Mouse (Mus musculus) heart, embryonic 14.5 days (tissue): ENCODE results near the gene Cadm3. TPM values are rescaled to one million over a fixed set of nuclear protein-coding genes. Genes with fewer than 3 reads are reported as not detected.
A peak's percentile ranks its signal among the peaks of the same experiment; 100 is the strongest.

Source experiments
- ATAC-seq: fragments of 200-750 bp; cut with Nextera tagmentation; 2 replicates; pipeline ENCODE4 v1.8.0; 2017; ENCODE audit warnings: low read depth, moderate TSS enrichment; ENCODE audit not compliant: insufficient number of reproducible peaks, insufficient read depth, low FRiP score
- H3K27ac ChIP-seq, 2 experiments: fragments of 200-500 bp in 1 of 2; fragments of 300-500 bp in 1 of 2; sonication (generic) in 1 of 2; replicated peaks in 1 of 2; 2 replicates each; pipeline ENCODE4 v1.5.1; 2012 to 2014; ENCODE audit warnings: low read depth in 2 of 2, low read length in 2 of 2, control low read depth in 1 of 2, mild to moderate bottlenecking in 1 of 2, mixed read lengths in 1 of 2; ENCODE audit not compliant: control insufficient read depth in 1 of 2, insufficient read depth in 1 of 2
- H3K27me3 ChIP-seq: fragments of 300-500 bp; sonication (generic); 2 replicates; pipeline ENCODE4 v1.6.1; 2014; ENCODE audit warnings: mild to moderate bottlenecking, low read length, control low read depth; ENCODE audit not compliant: control insufficient read depth, insufficient read depth
- H3K36me3 ChIP-seq: fragments of 300-500 bp; sonication (generic); 2 replicates; pipeline ENCODE4 v1.6.1; 2014; ENCODE audit warnings: mild to moderate bottlenecking, control low read depth, low read length, mixed read lengths; ENCODE audit not compliant: control insufficient read depth, insufficient read depth
- H3K4me1 ChIP-seq, 2 experiments: fragments of 200-500 bp in 1 of 2; fragments of 300-500 bp in 1 of 2; sonication (generic) in 1 of 2; 2 replicates each; pipeline ENCODE4 v1.6.1; 2012 to 2014; ENCODE audit warnings: low read length in 2 of 2, control low read depth in 1 of 2, mixed read lengths in 1 of 2; ENCODE audit not compliant: control insufficient read depth in 2 of 2, insufficient read depth in 2 of 2
- H3K4me2 ChIP-seq: fragments of 300-500 bp; sonication (generic); 2 replicates; pipeline ENCODE4 v1.6.1; 2014; ENCODE audit warnings: mild to moderate bottlenecking, low read length
- H3K4me3 ChIP-seq, 2 experiments: fragments of 200-500 bp in 1 of 2; fragments of 300-500 bp in 1 of 2; sonication (generic) in 1 of 2; 2 replicates each; pipeline ENCODE4 v1.5.1; 2012 to 2014; ENCODE audit warnings: low read length in 2 of 2, mild to moderate bottlenecking in 2 of 2, control low read depth in 1 of 2, low read depth in 1 of 2, moderate library complexity in 1 of 2; ENCODE audit not compliant: control insufficient read depth in 1 of 2, insufficient read depth in 1 of 2
- H3K9ac ChIP-seq: fragments of 300-500 bp; sonication (generic); 2 replicates; pipeline ENCODE4 v1.6.1; 2014; ENCODE audit warnings: mild to moderate bottlenecking, low read length
- H3K9me3 ChIP-seq: fragments of 300-500 bp; sonication (generic); 2 replicates; pipeline ENCODE4 v1.6.1; 2016; ENCODE audit warnings: low read length, control low read depth; ENCODE audit not compliant: control insufficient read depth
- WGBS: fragments of 180-500 bp; shearing (Covaris S2); extraction: QIAGEN DNeasy Blood & Tissue Kit; methylation state at CpG from one replicate; pipeline ENCODE4 v1.1.7; 2014; 5-methylcytosine and 5-hydroxymethylcytosine counted together
- polyA plus RNA-seq: library from polyadenylated mRNA; unstranded; fragments of >200 nt; fragmentation: Nextera tagmentation; extraction: Ambion mirVana; gene quantifications from 2 replicates; pipeline ENCODE4 v1.2.1, GENCODE M21; 2014

Gene Cadm3
- polyA plus RNA-seq = 1.0 and 1.1 TPM in 2 replicates

- no peak within 1 kb of the TSS for H3K27ac ChIP-seq
- no peaks in the 10 kb centered on the region for H3K36me3 ChIP-seq
- peaks cover 53% of the 10 kb centered on the region for H3K27me3 ChIP-seq
- ATAC-seq = no peak
- under 1% methylated on average over 27 of the region's 46 CpGs for WGBS
- H3K4me2 ChIP-seq = peak within 1 kb of the TSS; percentile 86
- peak within 1 kb of the TSS; percentile 13; the same call in 1 of the 2 replicates for H3K9ac ChIP-seq
- peaks cover 3 to 16% of the 10 kb centered on the region in 2 experiments; a peak in 3 of 4 replicates for H3K4me1 ChIP-seq
- peak within 1 kb of the TSS; percentile 42 to 52 for H3K4me3 ChIP-seq
- no peaks in the 10 kb centered on the region for H3K9me3 ChIP-seq
Measured at GRCm38 (mm10) chr1:173367356-173368046, at the start of gene Cadm3. Cadm3 (minus strand) TSS chr1:173367695.

DNA sequence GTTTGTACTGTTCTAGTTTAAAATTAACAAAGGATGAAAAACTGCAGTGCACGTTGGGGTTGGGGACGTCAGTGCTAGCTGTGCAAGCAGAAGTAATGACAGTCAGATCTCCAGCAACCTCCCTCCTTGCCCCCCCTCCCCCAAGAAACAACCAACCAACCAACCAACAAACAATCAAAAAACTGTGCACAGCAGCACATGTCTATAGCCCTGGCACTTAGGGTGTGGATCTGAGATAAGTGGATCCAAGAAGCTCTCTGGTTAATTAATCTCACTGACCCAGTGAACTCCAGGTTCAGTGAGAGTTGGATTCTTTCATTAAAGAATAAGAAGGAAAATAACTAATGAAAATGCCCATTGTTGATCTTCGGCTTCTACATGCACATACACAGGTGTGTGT is 47.1 kb upstream of the Cadm3 start:
- no peak overlapping the region for H3K4me3 ChIP-seq
- H3K9me3 ChIP-seq = 0 out of 2 replicates have a peak, but pooled peaks cover 2% of the 10 kb centered on the region
- no peaks in the 10 kb centered on the region for H3K36me3 ChIP-seq
- no peak overlapping the region for H3K4me2 ChIP-seq
- H3K27me3 ChIP-seq = no peaks in the 10 kb centered on the region
- no peak overlapping the region for H3K27ac ChIP-seq
- ATAC-seq = no peak
- no peaks in the 10 kb centered on the region for H3K4me1 ChIP-seq
- WGBS = 81% methylated on average over 3 of the region's 3 CpGs
- no peak overlapping the region for H3K9ac ChIP-seq

DNA sequence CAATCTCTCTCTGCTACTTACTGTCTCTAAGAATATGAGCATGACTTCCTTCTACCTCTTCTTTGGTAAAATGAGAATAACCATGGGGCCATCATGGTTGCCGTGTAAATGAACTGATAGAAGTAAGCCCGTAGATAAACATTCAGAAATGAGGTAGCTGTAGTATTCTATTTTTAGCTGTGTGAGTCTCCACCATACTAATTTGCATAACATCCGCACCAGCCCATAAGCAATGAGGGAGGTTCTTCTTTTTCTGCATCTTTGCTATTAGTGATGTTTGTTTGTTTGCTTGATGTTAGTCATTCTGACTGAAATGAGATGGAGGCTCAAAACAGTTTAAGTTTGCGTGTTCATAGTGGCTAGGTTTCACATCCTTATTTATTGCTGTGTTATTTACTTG is 44.4 kb upstream of the Cadm3 start:
- ATAC-seq = no peak
- H3K9ac ChIP-seq = no peak overlapping the region
- 58% methylated on average over 4 of the region's 4 CpGs for WGBS
- H3K36me3 ChIP-seq = no peaks in the 10 kb centered on the region
- no peaks in the 10 kb centered on the region for H3K4me1 ChIP-seq
- H3K27ac ChIP-seq = no peak overlapping the region
- H3K9me3 ChIP-seq = 0 out of 2 replicates have a peak, but pooled peaks cover 2% of the 10 kb centered on the region
- no peak overlapping the region for H3K4me2 ChIP-seq
- H3K4me3 ChIP-seq = no peak overlapping the region
- H3K27me3 ChIP-seq = no peaks in the 10 kb centered on the region

- Histone ChIP-seq H3K27me3 (no peaks in the 10 kb centered on the region), H3K27ac (no peak overlapping the region), H3K4me2 (no peak overlapping the region), H3K9me3 (no peaks in the 10 kb centered on the region), H3K4me1 (no peaks in the 10 kb centered on the region), H3K36me3 (no peaks in the 10 kb centered on the region), H3K9ac (no peak overlapping the region), H3K4me3 (no peak overlapping the region)
- ATAC-seq = no peak
Measured at GRCm38 (mm10) chr1:173409066-173409465, 41.6 kb upstream of the Cadm3 start.

- Histone ChIP-seq H3K27me3 (no peaks in the 10 kb centered on the region), H3K4me2 (no peak overlapping the region), H3K9me3 (no peaks in the 10 kb centered on the region), H3K4me3 (no peak overlapping the region), H3K27ac (no peak overlapping the region), H3K9ac (no peak overlapping the region), H3K4me1 (no peaks in the 10 kb centered on the region), H3K36me3 (no peaks in the 10 kb centered on the region)
- ATAC-seq = no peak
- WGBS = 56% methylated on average over 5 of the region's 5 CpGs
Measured at GRCm38 (mm10) chr1:173404696-173405309, 37.3 kb upstream of the Cadm3 start.

GRCm38 (mm10) chr1:173398323-173398970 is 31.0 kb upstream of the Cadm3 start:
- H3K36me3 ChIP-seq = no peaks in the 10 kb centered on the region
- H3K9me3 ChIP-seq = no peaks in the 10 kb centered on the region
- H3K27ac ChIP-seq = no peak overlapping the region
- WGBS = 18% methylated on average over 3 of the region's 3 CpGs
- H3K4me2 ChIP-seq = no peak overlapping the region
- no peak overlapping the region for H3K4me3 ChIP-seq
- H3K9ac ChIP-seq = no peak overlapping the region
- no peaks in the 10 kb centered on the region for H3K4me1 ChIP-seq
- no peak for ATAC-seq
- no peaks in the 10 kb centered on the region for H3K27me3 ChIP-seq

GRCm38 (mm10) chr1:173391754-173392153 is 24.3 kb upstream of the Cadm3 start:
- Histone ChIP-seq H3K4me2 (no peak overlapping the region), H3K9ac (no peak overlapping the region), H3K4me1 (peaks cover 0 to 2% of the 10 kb centered on the region in 2 experiments; a peak in 1 of 4 replicates), H3K27ac (no peak overlapping the region), H3K36me3 (no peaks in the 10 kb centered on the region), H3K9me3 (no peaks in the 10 kb centered on the region), H3K4me3 (no peak overlapping the region), H3K27me3 (no peaks in the 10 kb centered on the region)
- WGBS = 45% methylated on average over 6 of the region's 6 CpGs
- no peak for ATAC-seq
